Mouse (Mus musculus) midbrain, embryonic 16.5 days (tissue): Measurements from ENCODE around the gene Hdgfl3. TPM values are rescaled to one million over a fixed set of nuclear protein-coding genes. Genes with fewer than 3 reads are reported as not detected.

Experiments used
- ATAC-seq: fragments of 200-750 bp; cut with Nextera tagmentation; 2 replicates; pipeline ENCODE4 v1.8.0; 2017; ENCODE audit warnings: moderate TSS enrichment
- H3K27ac ChIP-seq: fragments of 300-500 bp; sonication (generic); 2 replicates; pipeline ENCODE4 v1.5.1; 2014; ENCODE audit warnings: mild to moderate bottlenecking, low read length, mixed read lengths
- H3K27me3 ChIP-seq: fragments of 300-500 bp; sonication (generic); 2 replicates; pipeline ENCODE4 v1.6.1; 2014; ENCODE audit warnings: low read depth, low read length, mixed read lengths; ENCODE audit not compliant: control insufficient read depth, insufficient read depth
- H3K36me3 ChIP-seq: fragments of 300-500 bp; sonication (generic); 2 replicates; pipeline ENCODE4 v1.6.1; 2014; ENCODE audit warnings: mild to moderate bottlenecking, low read length, moderate library complexity, mixed read lengths; ENCODE audit not compliant: control insufficient read depth, insufficient read depth
- H3K4me1 ChIP-seq: fragments of 300-500 bp; sonication (generic); 2 replicates; pipeline ENCODE4 v1.6.1; 2014; ENCODE audit warnings: mild to moderate bottlenecking, low read length, mixed read lengths; ENCODE audit not compliant: control insufficient read depth, insufficient read depth
- H3K4me2 ChIP-seq: fragments of 300-500 bp; sonication (generic); 2 replicates; pipeline ENCODE4 v1.6.1; 2014; ENCODE audit warnings: mild to moderate bottlenecking, low read length, mixed read lengths
- H3K4me3 ChIP-seq: fragments of 300-500 bp; sonication (generic); 2 replicates; pipeline ENCODE4 v1.5.1; 2014; ENCODE audit warnings: low read depth, mild to moderate bottlenecking, low read length, moderate library complexity, mixed read lengths
- H3K9ac ChIP-seq: fragments of 300-500 bp; sonication (generic); 2 replicates; pipeline ENCODE4 v1.6.1; 2014; ENCODE audit warnings: low read depth, low read length, mixed read lengths
- H3K9me3 ChIP-seq: fragments of 300-500 bp; sonication (generic); replicated peaks from 2 replicates; pipeline ENCODE4 v1.6.1; 2014; ENCODE audit warnings: mild to moderate bottlenecking, low read length, mixed read lengths; ENCODE audit not compliant: control insufficient read depth, poor library complexity, severe bottlenecking
- WGBS: fragments of 180-500 bp; shearing (Covaris S2); extraction: QIAGEN DNeasy Blood & Tissue Kit; methylation state at CpG from one replicate; pipeline ENCODE4 v1.1.7; 2014; 5-methylcytosine and 5-hydroxymethylcytosine counted together
- polyA plus RNA-seq: library from polyadenylated mRNA; unstranded; fragments of >200 nt; fragmentation: Nextera tagmentation; extraction: Ambion mirVana; gene quantifications from 2 replicates; pipeline ENCODE4 v1.2.1, GENCODE M21; 2015

The Hdgfl3 gene
- polyA plus RNA-seq, result 63.5 and 66.9 TPM in 2 replicates

DNA sequence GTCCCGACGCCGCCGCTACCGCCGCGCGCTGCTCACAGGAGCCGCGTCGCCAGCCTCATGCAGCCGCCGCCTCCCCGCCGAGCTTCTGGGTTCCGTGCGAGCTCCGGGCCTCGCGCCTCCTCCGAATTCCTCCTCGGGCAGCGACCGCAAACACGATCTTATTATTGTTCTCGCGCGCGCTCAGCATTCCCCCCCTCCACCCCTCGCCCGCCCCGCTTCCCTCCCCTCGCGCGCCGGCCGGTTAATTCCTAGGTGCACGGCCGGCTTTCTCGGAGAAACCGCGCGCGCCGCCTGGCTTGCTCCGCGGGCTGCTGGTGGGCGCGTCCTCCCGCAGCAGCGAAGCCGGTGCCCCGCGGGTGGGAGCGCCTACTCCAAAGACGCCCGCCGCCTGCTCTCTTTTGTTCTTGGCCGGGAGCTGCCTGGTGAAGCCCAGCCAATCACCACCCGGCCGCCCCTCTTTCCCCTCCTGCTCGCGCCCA is at the start of gene Hdgfl3:
TSS of gene Hdgfl3 (minus strand) at position 207 of the 479 bp plus-strand sequence.
- H3K27me3 ChIP-seq, result no peaks in the 10 kb centered on the region
- H3K36me3 ChIP-seq, result no peaks in the 10 kb centered on the region
- under 1% methylated on average over 41 of the region's 63 CpGs for WGBS
- peak; percentile 89 for ATAC-seq
- peaks cover 27% of the 10 kb centered on the region for H3K4me1 ChIP-seq
- peak within 1 kb of the TSS; percentile 84 for H3K4me2 ChIP-seq
- H3K9ac ChIP-seq, result peak within 1 kb of the TSS; percentile 99
- H3K27ac ChIP-seq, result peak within 1 kb of the TSS; percentile 96
- peak within 1 kb of the TSS; percentile 93 for H3K4me3 ChIP-seq
- H3K9me3 ChIP-seq, result no peaks in the 10 kb centered on the region

DNA sequence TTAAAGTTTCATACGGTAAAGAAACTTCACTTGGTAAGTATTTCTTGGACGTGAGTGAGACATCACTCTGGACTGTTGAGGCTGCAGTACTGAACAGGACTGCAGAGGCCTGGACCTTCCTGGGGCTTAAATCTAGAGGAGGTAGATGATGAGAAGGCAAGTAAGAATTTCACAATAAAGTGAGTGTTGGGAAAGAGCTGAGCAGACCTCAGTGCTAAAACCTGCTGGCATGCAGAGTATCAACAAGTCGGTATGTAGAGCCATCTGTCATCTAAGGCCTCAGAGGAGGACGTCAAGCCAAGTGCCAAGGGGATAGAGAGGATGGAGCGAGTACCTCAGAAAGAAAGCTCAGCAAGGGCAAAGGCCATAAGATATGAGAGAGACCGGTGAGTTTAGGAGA is 49.4 kb upstream of the Hdgfl3 start:
- ATAC-seq, result no peak

DNA sequence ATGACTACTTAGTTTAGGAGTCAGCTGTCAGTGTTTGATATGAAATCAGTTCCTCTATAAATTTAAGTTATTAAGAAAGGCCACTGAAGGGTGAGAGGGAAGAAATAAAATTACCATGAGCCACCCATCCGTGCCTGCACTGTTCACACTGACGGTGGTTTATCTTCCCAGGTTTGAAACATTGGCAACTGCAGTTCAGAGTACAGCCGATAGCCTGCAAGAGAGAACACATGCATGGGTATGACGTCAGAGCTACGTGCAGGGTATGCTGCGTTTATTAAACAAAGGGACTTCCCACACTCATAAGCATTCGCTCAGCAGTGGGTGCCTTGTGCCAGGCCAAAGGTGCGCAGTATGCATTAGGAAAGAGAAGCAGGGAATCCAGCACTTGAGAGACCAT is 44.0 kb upstream of the Hdgfl3 start:
- no peaks in the 10 kb centered on the region for H3K36me3 ChIP-seq
- no peaks in the 10 kb centered on the region for H3K9me3 ChIP-seq
- no peak overlapping the region for H3K9ac ChIP-seq
- no peak overlapping the region for H3K27ac ChIP-seq
- no peak overlapping the region for H3K4me2 ChIP-seq
- 69% methylated on average over 8 of the region's 8 CpGs for WGBS
- no peaks in the 10 kb centered on the region for H3K4me1 ChIP-seq
- no peak overlapping the region for H3K4me3 ChIP-seq
- no peaks in the 10 kb centered on the region for H3K27me3 ChIP-seq
- ATAC-seq, result no peak

More for the DNA sequence above, 49.4 kb upstream of the Hdgfl3 start:
- Histone ChIP-seq H3K36me3 (no peaks in the 10 kb centered on the region), H3K4me3 (no peak overlapping the region), H3K4me2 (no peak overlapping the region), H3K4me1 (no peaks in the 10 kb centered on the region), H3K27ac (no peak overlapping the region), H3K27me3 (no peaks in the 10 kb centered on the region), H3K9me3 (no peaks in the 10 kb centered on the region), H3K9ac (no peak overlapping the region)
- WGBS, result 86% methylated on average over 6 of the region's 6 CpGs

DNA sequence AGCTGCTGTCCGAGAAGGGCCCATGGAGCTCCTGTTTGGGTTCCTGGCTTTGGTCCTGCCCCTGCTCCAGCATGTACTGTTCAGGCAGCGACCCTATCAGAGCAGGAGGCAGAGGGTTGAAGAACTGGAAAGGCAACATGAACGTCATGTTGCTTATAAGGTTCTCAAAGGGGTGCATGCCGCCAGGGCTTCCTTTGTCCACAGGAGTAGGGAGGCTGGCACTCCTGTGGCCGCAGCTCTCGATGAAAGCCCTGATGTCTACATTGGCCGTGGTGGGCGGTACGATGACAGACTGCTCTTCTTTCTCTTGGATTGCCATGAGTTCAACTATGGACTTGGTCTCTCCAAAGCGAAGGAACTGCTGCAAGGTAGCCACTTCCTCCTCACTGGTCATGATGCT is 40.3 kb upstream of the Hdgfl3 start:
- Histone ChIP-seq H3K9ac (no peak overlapping the region), H3K4me1 (no peaks in the 10 kb centered on the region), H3K36me3 (no peaks in the 10 kb centered on the region), H3K9me3 (no peaks in the 10 kb centered on the region), H3K27ac (no peak overlapping the region), H3K4me3 (no peak overlapping the region), H3K4me2 (no peak overlapping the region), H3K27me3 (no peaks in the 10 kb centered on the region)
- 91% methylated on average over 10 of the region's 10 CpGs for WGBS
- no peak for ATAC-seq

DNA sequence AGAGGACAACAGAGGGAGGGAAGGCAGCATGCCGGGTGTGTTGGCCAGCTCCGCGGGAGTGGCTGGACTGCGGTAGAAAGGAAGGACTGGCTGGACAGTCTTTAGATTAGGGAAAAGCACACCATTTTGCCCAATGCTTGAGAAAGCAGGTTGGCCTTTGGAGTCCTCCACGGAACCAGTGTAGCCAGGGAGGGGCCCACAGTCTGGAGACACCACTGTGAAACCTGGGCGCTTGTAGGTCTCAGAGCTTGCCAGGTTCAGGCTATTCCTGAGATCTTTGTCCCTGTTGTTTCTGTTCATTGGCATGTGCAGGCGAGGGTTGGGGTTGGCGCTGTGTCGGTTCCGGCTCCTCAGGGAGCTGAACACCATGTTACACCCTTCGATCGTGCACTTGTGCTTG is 39.7 kb upstream of the Hdgfl3 start:
- Histone ChIP-seq H3K4me3 (no peak overlapping the region), H3K9ac (no peak overlapping the region)
- WGBS, result 92% methylated on average over 12 of the region's 12 CpGs

DNA sequence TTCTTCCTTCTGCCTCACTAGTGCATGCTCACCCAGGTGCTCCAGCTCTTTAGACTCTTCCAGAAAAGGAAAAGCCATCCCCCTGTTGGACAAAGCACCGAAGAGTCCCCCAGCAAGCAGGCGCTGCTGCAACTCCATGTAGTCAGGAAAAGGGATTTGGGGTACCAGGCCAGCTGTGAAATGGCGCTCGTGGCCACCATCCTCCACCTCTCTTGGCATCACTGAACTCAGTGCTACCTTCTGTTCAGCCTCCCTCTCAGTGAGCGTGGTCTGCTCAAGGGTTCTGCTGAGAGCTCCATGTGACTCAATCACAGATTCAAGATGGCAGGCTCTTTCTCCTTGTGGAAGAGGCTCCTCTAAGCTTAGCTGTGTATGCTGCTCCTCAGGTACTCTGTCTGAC is 39.1 kb upstream of the Hdgfl3 start:
- no peak overlapping the region for H3K27ac ChIP-seq
- H3K4me1 ChIP-seq, result no peaks in the 10 kb centered on the region
- ATAC-seq, result no peak
- no peaks in the 10 kb centered on the region for H3K9me3 ChIP-seq
- H3K4me3 ChIP-seq, result no peak overlapping the region
- H3K4me2 ChIP-seq, result no peak overlapping the region
- no peaks in the 10 kb centered on the region for H3K27me3 ChIP-seq
- 96% methylated on average over 5 of the region's 5 CpGs for WGBS
- H3K9ac ChIP-seq, result no peak overlapping the region
- H3K36me3 ChIP-seq, result no peaks in the 10 kb centered on the region

More for the DNA sequence above, 39.7 kb upstream of the Hdgfl3 start:
- H3K27ac ChIP-seq, result no peak overlapping the region
- no peak overlapping the region for H3K4me2 ChIP-seq
- no peaks in the 10 kb centered on the region for H3K36me3 ChIP-seq
- H3K27me3 ChIP-seq, result no peaks in the 10 kb centered on the region
- no peaks in the 10 kb centered on the region for H3K9me3 ChIP-seq
- H3K4me1 ChIP-seq, result no peaks in the 10 kb centered on the region
- ATAC-seq, result no peak

DNA sequence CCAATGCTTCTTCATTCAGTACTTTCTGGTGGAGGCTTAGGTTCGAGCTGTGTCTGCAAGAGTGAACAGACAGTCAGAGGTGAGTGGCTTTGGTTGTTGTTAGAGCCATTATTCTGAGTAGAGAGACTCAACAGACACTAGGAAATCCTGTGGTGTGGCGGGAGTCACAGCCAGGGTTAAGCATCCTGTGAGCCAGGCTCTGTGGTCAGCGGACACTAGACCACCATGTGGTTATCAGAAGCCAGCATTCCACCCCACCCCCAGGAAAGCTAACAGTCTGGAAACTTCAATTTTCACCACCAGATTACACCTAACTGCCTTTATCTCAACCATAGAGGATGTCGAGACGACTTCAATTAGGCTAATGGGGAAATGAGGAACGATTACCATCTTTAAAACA is 34.7 kb upstream of the Hdgfl3 start:
- Histone ChIP-seq H3K27ac (no peak overlapping the region), H3K9me3 (no peaks in the 10 kb centered on the region), H3K9ac (no peak overlapping the region), H3K27me3 (no peaks in the 10 kb centered on the region), H3K4me2 (no peak overlapping the region), H3K36me3 (no peaks in the 10 kb centered on the region), H3K4me1 (no peaks in the 10 kb centered on the region), H3K4me3 (no peak overlapping the region)
- no peak for ATAC-seq
- 83% methylated on average over 6 of the region's 6 CpGs for WGBS

DNA sequence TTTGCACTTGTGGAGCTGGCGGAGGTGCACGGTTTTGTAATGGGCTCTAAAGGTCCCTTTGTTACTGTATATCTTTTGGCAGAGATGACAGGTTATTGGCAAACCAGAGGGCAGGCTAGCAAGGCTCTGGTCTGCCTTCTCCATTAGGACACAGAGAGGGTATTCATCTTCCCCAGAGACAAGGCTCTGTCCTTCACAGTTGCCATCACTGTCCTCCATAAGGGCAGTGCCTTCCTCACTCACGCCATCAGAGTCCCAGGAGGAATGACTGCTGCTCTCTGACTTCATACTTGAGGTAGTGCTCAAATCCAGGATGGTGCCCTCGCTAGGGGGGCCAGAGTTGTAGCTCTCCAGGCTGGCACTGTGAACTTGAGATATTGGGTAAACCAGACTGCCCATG is 34.2 kb upstream of the Hdgfl3 start:
- H3K4me2 ChIP-seq, result no peak overlapping the region
- WGBS, result 82% methylated on average over 4 of the region's 4 CpGs

DNA sequence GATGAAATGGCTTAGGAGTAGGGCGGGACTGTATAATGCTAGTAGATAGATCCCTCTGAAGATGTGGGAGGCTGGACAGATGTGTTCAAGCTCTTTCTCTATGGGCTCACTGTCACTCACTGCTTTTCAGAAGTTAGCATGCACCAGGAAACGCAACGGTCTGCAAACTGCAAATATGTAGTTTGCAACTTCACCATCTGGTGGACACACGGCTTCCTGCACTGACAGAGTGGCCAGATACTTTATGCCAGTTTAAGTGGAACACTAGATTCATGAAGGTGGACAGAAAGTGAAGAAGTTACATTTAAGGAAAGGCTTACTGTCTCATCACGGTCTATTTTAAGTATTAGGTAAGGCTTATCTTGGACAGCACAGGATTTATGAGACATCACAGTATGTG is 31.9 kb upstream of the Hdgfl3 start:
- no peak overlapping the region for H3K4me2 ChIP-seq
- no peak overlapping the region for H3K27ac ChIP-seq
- no peaks in the 10 kb centered on the region for H3K36me3 ChIP-seq
- WGBS, result 83% methylated on average over 5 of the region's 5 CpGs
- ATAC-seq, result no peak
- H3K4me1 ChIP-seq, result no peaks in the 10 kb centered on the region
- H3K9me3 ChIP-seq, result no peaks in the 10 kb centered on the region
- no peak overlapping the region for H3K9ac ChIP-seq
- no peaks in the 10 kb centered on the region for H3K27me3 ChIP-seq
- no peak overlapping the region for H3K4me3 ChIP-seq

More for the DNA sequence above, 34.2 kb upstream of the Hdgfl3 start:
- no peak for ATAC-seq
- H3K36me3 ChIP-seq, result no peaks in the 10 kb centered on the region
- no peak overlapping the region for H3K4me3 ChIP-seq
- no peaks in the 10 kb centered on the region for H3K9me3 ChIP-seq
- no peaks in the 10 kb centered on the region for H3K4me1 ChIP-seq
- H3K9ac ChIP-seq, result no peak overlapping the region
- H3K27ac ChIP-seq, result no peak overlapping the region
- H3K27me3 ChIP-seq, result no peaks in the 10 kb centered on the region
